Mouse (Mus musculus) urinary bladder, postnatal 4 days (tissue): ENCODE data around the gene Gm5767.

Source experiments
- DNase-seq, 2 experiments: peaks; one replicate each; pipeline ENCODE4 v3.0.0; 2021 to 2022; ENCODE audit warnings: low spot score in 2 of 2

Gm5767 gene

GRCm38 (mm10) chr16:8670041-8671035 lies 10.2 kb upstream of the Gm5767 start:
- no peak for DNase-seq

GRCm38 (mm10) chr16:8671551-8672349 lies 8.8 kb upstream of the Gm5767 start, which contains the start of gene Carhsp1:
TSS of gene Carhsp1 (minus strand) at chr16:8672155.
- DNase-seq, result peak; percentile 93 to 94

GRCm38 (mm10) chr16:8672350-8672687 lies 8.3 kb upstream of the Gm5767 start:
- no peak for DNase-seq

GRCm38 (mm10) chr16:8672811-8673210 lies 7.8 kb upstream of the Gm5767 start:
- DNase-seq, result no peak

GRCm38 (mm10) chr16:8673343-8673742 lies 7.2 kb upstream of the Gm5767 start:
- DNase-seq, result no peak

GRCm38 (mm10) chr16:8674165-8674564 lies 6.4 kb upstream of the Gm5767 start:
- DNase-seq, result no peak

GRCm38 (mm10) chr16:8675559-8675958 lies 5.0 kb upstream of the Gm5767 start:
- DNase-seq, result no peak

- DNase-seq, result no peak
These were observed 4.3 kb upstream of the Gm5767 start for GRCm38 (mm10) chr16:8676228-8676627.

- DNase-seq, result no peak
These were observed 3.8 kb upstream of the Gm5767 start for GRCm38 (mm10) chr16:8676800-8677199.

- no peak for DNase-seq
These were observed 2.5 kb upstream of the Gm5767 start for GRCm38 (mm10) chr16:8678035-8678434.

- DNase-seq, result no peak
These were observed 1.9 kb upstream of the Gm5767 start for GRCm38 (mm10) chr16:8678676-8679075.

- no peak for DNase-seq
These were observed 790 bp upstream of the Gm5767 start for GRCm38 (mm10) chr16:8679780-8680179.

- no peak for DNase-seq
These were observed 4.5 kb downstream of the Gm5767 start for GRCm38 (mm10) chr16:8685087-8685486.

- DNase-seq, result peak; percentile 54 to 71
These were observed 5.7 kb downstream of the Gm5767 start for GRCm38 (mm10) chr16:8686121-8686870.

GRCm38 (mm10) chr16:8686871-8687535 lies 6.4 kb downstream of the Gm5767 start:
- no peak for DNase-seq

- no peak for DNase-seq
These were observed 7.1 kb downstream of the Gm5767 start for GRCm38 (mm10) chr16:8687559-8688112.

GRCm38 (mm10) chr16:8689979-8690656 lies 9.5 kb downstream of the Gm5767 start:
- no peak for DNase-seq

GRCm38 (mm10) chr16:8691206-8691605 lies 10.6 kb downstream of the Gm5767 start:
- no peak for DNase-seq

GRCm38 (mm10) chr16:8699556-8699955 lies 19.0 kb downstream of the Gm5767 start:
- DNase-seq, result no peak

- DNase-seq, result no peak
These were observed 20.0 kb downstream of the Gm5767 start for GRCm38 (mm10) chr16:8700586-8700985.
